Mouse (Mus musculus): ENCODE measurements around the gene Krt80.
A peak's percentile ranks its signal among the peaks of the same experiment; 100 is the strongest.
"Not testable (repeated sequence)": the region's sequence is repeated elsewhere in the genome, so short reads cannot be mapped to it uniquely, and the experiment has no call there.

Krt80 gene

GRCm38 (mm10) chr15:101341797-101342515 lies 28.0 kb downstream of the Krt80 start:
- no peak for DNase-seq (ENCODE audit: low read depth, low spot score)

DNA sequence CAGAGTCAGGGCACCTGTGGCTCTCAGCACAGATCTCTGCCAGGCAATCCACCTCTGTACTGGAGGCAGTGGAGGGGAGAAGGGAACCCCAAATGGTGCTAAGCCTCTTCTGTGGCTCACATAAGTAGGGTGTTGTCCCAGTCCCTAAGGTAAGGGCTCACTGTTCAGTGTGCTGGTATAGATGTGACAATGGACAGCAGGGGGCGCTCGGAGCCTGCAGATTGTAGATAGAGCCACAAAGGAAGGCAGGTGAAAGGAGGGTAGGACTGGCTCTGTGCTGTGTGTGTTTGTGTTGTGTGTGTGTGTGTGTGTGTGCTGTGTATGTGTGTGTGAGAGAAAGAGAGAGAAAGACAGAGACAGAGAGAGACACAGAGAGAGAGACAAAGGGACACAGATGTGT lies 30.4 kb downstream of the Krt80 start:
- peak; percentile 87 for DNase-seq (ENCODE audit: low read depth, low spot score)

GRCm38 (mm10) chr15:101338359-101338758 lies 31.6 kb downstream of the Krt80 start:
- no peak for DNase-seq (ENCODE audit: low read depth, low spot score)

- DNase-seq (ENCODE audit: low read depth, low spot score), result no peak
Measured at GRCm38 (mm10) chr15:101336474-101337174, 33.3 kb downstream of the Krt80 start.

DNA sequence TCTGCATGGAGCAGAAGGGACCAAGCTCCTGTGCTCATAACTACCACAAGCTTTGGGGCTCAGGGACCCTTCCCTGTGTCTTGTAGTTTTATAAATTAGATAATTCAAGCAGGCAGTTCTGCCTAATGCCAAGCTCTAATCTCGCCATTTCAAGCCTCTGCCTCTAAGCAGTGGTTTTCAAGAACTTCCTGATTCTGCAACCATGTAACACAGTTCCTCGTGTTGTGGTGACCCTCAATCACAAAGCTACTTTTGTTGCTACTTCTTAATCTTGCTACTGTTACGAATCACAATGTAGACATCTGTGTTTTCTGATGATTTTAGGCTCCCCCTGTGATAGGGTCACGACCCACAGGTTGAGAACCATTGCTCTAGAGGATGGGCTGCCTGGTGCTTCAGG lies 36.3 kb downstream of the Krt80 start:
- no peak for DNase-seq (ENCODE audit: low read depth, low spot score)

DNA sequence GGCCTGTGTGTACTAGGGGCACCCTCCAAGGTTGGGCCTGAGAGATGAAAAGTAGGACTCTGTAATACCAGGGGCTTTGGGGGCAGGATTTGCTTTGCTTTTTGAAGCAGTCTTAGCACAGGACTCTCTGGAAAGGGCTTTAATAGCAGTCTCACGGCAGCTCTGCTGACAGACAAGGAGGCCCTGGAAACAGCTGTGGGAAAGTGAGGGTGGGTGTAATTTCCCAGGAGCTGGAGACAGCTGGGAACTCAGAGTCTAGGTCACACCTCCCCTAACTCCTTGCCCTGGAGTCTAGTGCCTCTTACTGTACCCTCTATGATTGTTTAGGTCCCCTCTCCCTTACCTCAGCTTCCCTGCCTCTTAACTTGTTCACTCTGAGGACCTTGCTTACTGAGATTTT lies 36.8 kb downstream of the Krt80 start:
- no peak for DNase-seq (ENCODE audit: low read depth, low spot score)

DNA sequence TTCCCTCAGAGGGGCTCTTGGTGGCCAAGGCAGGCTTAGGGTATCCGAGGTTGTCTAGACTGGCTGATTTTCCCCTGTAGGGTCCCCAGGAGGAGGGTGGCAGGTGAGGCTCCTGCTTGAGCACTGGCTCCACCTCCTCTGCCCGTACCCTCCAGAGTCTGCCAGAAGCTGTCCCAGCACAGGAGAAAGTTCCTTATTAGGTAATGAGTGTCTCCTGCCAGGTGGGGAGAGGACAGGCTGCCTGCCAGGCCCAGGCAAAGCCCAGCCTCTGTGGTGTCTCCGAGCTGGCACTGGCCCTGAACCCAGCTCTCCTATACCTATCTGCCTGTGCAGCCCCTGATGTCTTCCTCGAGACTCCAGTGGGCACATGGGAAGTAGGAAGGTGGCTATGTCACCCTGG lies 37.6 kb downstream of the Krt80 start:
- DNase-seq (ENCODE audit: low read depth, low spot score), result no peak

DNA sequence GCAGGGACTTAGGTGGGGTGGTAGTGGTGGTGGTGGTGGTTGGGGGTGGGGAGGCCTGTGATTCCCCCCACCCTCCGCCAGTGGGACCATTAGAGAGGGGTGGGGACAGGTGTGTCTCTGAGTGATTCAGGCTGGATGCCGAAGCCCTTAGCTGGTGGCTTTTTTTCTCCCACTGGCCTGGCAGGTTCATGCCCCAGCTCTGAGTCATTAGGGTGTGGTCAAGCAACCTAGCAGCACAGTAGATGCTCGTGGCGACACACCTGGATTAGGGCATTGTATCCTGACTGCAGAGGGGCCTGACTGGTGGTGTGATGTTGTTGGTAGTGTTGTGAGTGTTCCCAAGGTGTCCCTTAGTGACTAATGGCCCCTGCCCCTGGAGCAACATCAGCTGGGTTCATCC lies 38.9 kb downstream of the Krt80 start:
- no peak for DNase-seq (ENCODE audit: low read depth, low spot score)

- DNase-seq (ENCODE audit: low read depth, low spot score), result no peak
Measured at GRCm38 (mm10) chr15:101329564-101329892, 40.4 kb downstream of the Krt80 start.

DNA sequence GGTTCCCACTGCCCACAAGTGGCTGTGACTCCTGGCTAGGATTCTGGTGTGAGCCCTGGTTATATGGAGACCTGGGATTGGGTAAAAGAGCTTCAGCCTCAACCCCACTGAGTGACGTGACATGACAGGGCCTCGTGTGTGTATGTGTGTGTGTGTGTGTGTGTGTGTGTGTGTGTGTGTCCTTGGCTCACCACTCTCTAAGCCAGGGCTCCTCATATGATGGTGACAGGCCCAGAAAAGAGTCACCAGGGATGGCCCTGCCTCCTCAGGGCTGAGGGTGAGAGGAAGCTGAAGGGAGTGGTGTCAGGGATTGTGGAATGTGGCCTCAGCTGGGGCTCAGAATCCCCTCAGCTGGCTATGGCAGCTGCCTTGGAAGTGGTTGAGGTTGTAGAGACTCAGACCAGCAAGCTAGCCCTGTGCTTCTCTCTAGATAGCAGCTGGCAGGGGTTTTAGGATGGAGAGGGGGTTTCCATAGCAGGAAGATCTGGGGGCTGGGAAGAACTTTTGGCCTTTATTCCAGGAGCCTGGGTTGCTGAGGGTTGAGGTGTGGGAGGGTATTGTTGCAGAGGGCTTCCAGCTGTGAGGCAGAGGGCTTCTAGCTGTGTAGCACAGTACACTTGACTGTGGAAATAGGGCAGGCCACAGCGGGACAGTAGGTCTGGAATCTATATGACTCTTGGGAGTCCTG lies 40.9 kb downstream of the Krt80 start:
- no peak for DNase-seq (ENCODE audit: low read depth, low spot score)

- peak; percentile 73 for DNase-seq (ENCODE audit: low read depth, low spot score)
Measured at GRCm38 (mm10) chr15:101327282-101327681, 42.7 kb downstream of the Krt80 start.

- peak; percentile 11 for DNase-seq (ENCODE audit: low read depth, low spot score)
Measured at GRCm38 (mm10) chr15:101325991-101326534, 43.9 kb downstream of the Krt80 start.

GRCm38 (mm10) chr15:101324409-101324808 lies 45.6 kb downstream of the Krt80 start:
- DNase-seq (ENCODE audit: low read depth, low spot score), result not testable (repeated sequence)

GRCm38 (mm10) chr15:101323511-101323910 lies 46.5 kb downstream of the Krt80 start:
- DNase-seq (ENCODE audit: low read depth, low spot score), result no peak

- no peak for DNase-seq (ENCODE audit: low read depth, low spot score)
Measured at GRCm38 (mm10) chr15:101322640-101323039, 47.3 kb downstream of the Krt80 start.

DNA sequence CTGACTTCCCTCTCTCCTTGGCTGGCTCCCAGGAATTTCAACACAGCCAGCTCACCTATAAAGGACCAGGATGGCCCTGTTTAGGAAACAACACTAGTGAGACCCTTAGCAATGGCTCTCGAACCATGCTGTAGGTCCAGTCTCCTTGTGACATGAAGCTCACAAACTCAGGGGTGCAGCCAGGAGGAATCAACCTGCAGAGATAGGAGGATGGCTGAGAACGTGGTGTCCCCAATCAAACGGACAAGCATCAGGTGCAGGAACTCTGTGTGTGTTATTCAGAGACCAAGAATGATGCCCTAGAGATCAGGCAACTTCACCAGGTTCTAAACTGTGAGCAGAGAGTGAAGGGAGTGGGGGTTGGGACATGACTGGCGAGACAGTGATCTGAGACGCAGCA lies 47.9 kb downstream of the Krt80 start:
- DNase-seq (ENCODE audit: low read depth, low spot score), result no peak

GRCm38 (mm10) chr15:101321126-101321525 lies 48.8 kb downstream of the Krt80 start:
- DNase-seq (ENCODE audit: low read depth, low spot score), result no peak

DNA sequence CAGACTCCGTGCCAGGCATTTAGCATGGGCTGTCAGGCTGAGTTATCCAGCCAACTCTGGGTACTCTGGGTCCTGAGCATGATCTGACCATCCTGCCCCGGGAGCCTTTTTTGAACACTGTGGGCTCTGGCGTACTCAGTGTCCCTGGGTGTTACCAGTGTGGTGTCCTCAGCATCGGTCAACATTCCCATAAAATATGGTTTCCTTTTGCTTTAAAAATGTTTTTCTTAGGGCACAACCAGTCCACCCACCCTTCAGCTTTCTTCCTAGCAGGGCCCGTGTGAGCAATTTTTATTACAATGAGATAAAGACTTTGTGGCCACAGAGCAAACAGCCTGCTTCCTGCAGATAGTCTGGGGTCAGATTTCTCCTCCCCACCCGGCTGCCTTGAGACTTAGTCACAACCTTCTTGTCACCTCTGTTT lies 49.3 kb downstream of the Krt80 start:
- DNase-seq (ENCODE audit: low read depth, low spot score), result no peak

DNA sequence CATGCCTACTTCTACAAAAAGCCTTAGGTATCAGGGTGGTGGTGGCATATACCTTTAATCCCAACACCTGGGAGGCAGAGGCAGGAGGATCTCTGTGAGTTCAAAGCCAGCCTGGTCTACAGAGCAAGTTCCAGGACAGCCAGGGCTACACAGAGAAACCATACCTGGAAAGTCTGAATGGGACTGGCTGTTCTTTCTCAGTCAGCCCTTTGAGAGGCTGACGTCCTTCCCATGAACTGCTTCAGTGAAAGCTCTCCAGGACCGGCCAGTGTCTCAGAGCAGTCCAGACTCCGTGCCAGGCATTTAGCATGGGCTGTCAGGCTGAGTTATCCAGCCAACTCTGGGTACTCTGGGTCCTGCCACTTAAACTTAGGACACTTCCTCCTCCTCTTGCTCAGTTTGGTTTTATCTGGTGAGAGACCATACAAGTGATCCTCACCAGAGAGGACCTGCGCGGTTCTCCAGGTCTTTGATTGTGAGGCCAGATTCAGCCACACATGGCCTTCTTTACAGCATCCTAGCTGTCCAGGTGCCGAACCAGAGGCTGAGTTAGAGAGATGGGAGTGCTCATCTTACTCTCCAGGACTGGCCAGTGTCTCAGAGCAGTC lies 49.8 kb downstream of the Krt80 start:
- DNase-seq (ENCODE audit: low read depth, low spot score), result no peak

- no peak for DNase-seq (ENCODE audit: low read depth, low spot score)
Measured at GRCm38 (mm10) chr15:101318889-101319765, 50.8 kb downstream of the Krt80 start.

Data from CD4-positive, CD25-positive, alpha-beta regulatory T cell, adult 2 months (primary cell).